Mouse (Mus musculus) layer of hippocampus, postnatal 25 days (tissue): ENCODE results near the gene Sycp2. TPM values are rescaled to one million over a fixed set of nuclear protein-coding genes. Genes with fewer than 3 reads are reported as not detected.

Source experiments
- DNase-seq, 2 experiments: peaks; one replicate each; pipeline ENCODE4 v3.0.0; 2022; ENCODE audit warnings: mixed read lengths in 2 of 2, low spot score in 1 of 2; ENCODE audit errors: extremely low spot score in 1 of 2
- total RNA-seq, 2 experiments: library from RNA; stranded (reverse); gene quantifications; 2 replicates each; pipeline ENCODE4 v1.2.3; 2021

The Sycp2 gene
- total RNA-seq: under 1 TPM; 0.52 to 0.87 TPM

DNA sequence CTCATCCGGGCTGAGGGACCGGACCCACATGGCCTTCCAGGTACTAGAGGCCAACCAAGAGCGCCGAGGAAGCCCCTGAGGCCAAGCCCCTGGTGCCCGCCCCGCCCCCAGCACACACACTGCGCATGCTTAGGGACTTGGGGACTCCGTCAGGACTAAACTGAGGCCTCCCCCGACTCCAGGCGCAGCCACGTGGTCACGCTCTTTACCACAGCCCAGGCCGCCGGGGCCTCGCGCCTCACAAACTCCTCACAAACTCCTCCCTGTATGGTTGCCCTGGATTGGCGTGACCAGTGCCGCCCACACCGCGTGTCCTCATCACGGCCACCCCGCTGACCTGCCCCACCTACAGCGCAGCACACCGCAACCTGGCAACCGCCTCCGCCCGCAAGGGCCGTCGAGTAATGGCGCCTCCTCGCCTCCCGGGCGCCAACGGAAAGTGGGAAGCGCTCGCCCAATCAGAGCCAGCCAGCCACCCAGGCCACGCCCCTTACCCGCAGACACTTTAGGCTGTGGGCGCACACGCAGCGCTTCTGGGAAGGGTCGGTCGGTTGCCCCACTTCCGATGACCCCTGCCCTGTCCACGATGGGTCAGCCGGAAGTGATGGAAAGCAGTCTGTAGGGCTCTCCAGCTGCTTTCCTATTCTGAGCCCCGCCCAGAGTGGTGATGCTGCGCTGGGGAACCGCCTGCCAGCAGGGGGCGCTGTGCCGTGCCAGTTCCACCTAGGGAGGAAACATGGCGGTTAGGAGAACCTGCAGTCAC, at the start of gene Sycp2:
Gene Sycp2 (minus strand): TSS at position 633 of the 763 bp plus-strand sequence.
- DNase-seq: no peak

- DNase-seq: no peak
These were observed 47.4 kb upstream of the Sycp2 start for GRCm38 (mm10) chr2:178454664-178455516.

DNA sequence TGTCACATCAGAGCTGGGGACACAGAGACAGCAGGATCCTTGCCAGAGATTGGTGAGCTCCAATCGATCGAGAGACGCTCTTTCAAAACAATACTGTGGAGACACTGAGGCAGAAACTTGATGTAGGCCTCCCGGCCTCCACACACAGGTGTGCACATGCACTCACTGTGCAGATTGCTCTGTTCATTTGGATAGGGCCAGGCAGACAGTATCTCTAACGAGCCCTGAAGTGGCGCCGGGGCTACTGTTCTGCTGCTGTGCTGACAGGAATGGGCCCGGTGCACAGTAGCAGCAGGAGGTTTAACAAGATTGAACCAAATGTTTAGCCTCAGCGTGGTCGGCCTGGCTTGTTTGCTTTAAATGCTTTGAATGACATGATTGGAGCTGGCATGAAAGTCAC, 43.5 kb upstream of the Sycp2 start:
- DNase-seq: no peak

GRCm38 (mm10) chr2:178450236-178450635, 42.8 kb upstream of the Sycp2 start:
- DNase-seq: no peak

DNA sequence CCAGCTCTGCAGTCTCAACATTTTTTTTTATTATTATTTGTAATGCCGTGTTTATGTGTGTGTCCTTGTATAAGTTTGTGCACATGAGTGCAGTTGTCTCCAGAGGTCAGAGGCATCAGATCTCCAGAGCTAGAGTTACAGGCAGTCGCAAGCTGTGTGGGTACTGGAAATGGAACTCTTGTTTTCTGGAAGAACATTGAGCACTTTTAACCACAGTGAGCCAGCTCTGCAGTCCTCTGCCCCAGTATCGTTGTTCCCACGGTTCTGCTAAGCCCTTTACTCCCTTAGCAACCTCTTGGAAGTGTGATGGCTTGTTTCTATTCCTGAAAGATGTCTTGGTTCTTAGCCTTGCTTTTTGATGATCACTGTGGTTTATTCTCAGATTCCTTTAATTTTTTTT, 41.9 kb upstream of the Sycp2 start:
- no peak for DNase-seq

GRCm38 (mm10) chr2:178437311-178437710, 29.8 kb upstream of the Sycp2 start:
- no peak for DNase-seq

- no peak for DNase-seq
These were observed 26.4 kb upstream of the Sycp2 start for GRCm38 (mm10) chr2:178433903-178434302.

DNA sequence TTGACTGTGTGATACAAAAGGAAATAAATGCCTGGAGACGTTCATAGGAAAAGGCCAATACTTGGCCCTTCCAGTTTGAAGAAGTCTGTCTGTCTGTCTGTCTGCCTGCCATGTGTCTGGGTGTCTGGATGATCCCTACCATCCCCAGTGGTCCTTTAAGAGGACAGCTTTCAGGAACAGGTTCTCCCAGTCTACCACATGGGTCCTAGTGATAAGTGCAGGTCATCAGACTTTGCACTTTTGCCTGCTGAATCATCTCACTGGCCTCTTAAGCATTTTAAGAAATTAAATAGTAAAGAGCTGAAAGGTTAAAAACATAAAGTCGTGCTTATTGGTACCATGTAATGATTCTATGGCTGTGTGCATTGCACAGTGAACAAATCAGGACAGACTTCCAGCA, 26.0 kb upstream of the Sycp2 start:
- DNase-seq: no peak

DNA sequence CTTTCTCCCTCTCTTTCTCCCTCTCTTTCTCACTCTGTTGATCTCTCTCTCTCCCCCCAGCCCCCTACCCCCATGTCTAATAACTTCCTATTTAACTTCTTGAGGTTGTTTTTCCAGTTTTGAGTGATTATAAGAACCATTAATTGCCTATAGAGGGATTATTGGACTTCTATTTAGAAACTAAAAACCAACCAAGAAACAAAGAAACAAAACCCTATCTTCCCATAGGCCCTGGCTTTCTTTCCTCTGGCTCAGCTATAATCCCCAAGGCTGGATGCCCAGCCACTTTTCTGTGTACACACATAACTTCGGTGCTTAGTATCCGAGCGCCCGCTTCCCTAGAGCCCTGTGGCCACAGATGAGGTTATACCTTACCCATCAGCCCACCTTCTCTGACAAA, 22.7 kb upstream of the Sycp2 start, which contains the start of gene Cdh26:
Gene Cdh26 (plus strand): TSS at position 301 of the 400 bp plus-strand sequence.
- no peak for DNase-seq

- DNase-seq: no peak
These were observed 21.9 kb upstream of the Sycp2 start for GRCm38 (mm10) chr2:178429426-178429825.

DNA sequence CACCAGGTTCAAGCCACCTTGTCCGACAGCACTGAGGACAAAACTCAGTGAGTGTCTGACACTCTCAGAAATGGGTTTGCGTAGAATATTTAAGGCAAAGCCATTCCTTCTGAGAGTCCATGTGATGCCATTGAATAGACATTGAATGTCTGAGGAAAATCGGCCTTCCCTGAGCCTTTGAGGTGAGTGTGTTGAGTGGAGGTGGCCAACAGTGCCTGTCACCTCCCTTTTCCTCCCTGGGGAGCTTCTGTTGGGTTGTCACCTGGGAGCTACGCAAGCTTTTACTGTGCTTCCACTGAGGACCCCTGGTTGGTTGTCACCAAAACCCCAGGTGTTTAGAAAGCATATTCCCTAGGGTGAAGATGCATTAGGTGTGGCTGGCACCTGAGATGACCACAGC, 21.2 kb upstream of the Sycp2 start:
- no peak for DNase-seq

- no peak for DNase-seq
These were observed 20.7 kb upstream of the Sycp2 start for GRCm38 (mm10) chr2:178428183-178428582.

DNA sequence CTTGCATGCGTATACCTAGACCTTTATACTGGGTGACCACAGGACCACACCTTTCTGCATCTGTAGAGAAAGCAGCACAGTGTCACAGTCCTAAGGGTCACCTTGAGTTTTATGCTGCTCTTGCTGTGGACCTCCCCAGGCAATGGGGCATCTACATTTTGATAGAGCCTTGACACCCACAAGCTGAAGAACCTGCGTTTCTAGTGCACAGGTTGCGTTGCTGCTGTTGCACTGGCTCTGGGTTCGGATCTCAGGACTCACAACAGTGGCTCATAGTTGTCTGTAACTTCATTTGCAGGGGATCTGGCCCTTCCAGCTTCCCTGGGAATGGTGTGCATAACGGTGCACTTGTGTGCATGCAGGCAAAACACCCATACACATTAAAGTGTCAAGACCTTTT, 19.7 kb upstream of the Sycp2 start:
- peak in 1 of 2 experiments; percentile 2 for DNase-seq

DNA sequence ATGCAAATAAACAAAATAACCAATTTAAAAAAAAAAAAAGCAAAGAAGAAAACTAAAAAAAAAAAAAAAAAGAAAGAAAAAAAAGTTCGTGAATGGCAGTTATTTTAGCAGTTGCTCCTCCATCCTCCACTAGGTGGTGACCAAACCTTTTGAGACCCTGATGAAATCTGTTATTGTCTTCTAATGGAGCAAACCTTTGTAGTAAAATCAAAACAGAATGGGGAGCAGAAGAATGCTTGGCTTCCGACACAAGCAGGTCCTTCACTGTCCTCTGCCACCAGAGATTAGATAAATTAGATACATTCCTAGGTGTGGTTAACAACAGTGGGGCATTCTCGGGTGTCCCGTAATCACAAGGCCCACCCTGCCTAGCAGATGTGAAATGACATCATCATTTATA, 18.7 kb upstream of the Sycp2 start:
- peak in 1 of 2 experiments; percentile 12 for DNase-seq

- no peak for DNase-seq
These were observed 15.7 kb upstream of the Sycp2 start for GRCm38 (mm10) chr2:178423223-178423622.

DNA sequence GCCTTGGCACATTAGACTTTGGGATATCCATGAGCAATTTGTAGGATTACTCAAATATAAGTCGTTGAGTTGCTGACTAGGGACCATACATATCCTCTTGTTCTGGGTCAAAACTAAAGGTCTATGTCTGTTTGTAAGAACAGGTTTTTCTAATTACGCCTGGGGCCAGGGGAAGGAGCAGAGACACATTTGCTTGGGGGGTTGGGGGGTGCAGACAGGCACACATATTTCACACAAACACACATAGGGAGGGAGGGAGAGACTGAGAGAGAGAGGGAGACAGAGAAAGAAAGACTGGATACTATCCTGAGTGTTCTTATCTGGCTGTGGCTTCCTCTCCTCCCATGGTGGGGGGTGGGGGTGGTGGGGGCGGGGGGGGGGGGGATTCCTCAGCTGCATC, 14.7 kb upstream of the Sycp2 start:
- DNase-seq: no peak

DNA sequence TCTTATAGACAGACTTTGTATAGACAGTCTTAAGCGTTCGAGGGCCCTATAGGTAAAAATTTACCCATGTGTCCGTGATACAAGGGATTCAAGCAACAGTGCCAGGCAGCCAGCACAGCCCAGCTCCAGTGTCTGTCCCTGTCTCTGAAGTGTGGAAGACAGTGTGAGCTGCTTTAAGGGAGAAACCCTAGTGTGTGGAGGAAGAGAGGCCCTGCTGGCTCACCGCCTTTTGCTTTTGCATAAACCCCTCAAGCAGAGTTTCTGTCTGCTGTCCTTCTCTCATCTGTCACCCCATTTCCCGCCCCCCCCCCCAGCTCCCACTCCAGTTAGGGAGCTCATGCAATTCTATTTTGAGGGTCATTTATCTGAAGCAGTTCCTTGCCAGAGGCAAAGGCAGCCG, 14.1 kb upstream of the Sycp2 start:
- no peak for DNase-seq

DNA sequence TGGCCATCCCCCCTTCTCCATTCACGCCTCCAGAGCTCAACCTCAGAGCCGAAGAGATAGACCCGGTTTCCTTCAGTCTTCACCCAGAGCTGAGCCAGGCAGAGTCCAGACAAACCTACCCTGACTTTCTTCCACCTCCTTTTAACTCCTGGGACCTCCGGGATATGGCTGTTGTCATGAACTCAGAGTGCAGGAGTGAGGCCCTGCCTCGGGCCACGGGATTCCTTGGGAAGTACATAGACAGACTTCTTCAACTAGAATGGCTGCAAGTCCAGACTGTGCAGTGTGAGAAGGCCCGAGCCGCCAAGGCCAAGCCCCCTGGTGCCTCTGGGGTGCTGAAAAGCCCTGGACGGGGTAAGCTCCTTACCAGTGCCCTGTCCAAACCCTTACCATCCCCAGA, 13.1 kb upstream of the Sycp2 start:
- no peak for DNase-seq

DNA sequence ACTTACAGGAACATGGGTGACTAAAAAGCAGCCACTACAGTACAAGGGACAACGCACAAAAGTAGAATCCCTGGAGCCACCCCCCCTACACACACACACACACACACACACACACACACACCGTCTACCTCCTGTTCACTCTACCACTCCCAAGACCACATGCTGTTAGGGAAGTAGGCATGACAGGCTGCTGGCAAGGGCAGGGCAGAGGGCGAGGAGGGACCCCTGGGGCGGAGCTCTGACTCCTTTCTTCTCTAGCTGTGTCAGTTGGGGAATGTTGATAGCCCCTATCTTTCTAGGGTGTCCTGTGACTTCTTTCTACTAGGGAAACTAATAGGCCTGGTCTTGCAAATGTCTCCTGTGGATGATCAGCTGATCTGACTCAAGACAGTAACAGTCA, 9.5 kb upstream of the Sycp2 start:
- no peak for DNase-seq

GRCm38 (mm10) chr2:178416427-178416826, 8.9 kb upstream of the Sycp2 start:
- no peak for DNase-seq

GRCm38 (mm10) chr2:178415150-178415448, 7.6 kb upstream of the Sycp2 start:
- DNase-seq: no peak
